Mouse (Mus musculus): ENCODE results near the gene Ajap1. TPM values are rescaled to one million over a fixed set of nuclear protein-coding genes. Genes with fewer than 3 reads are reported as not detected.

The Ajap1 gene
- polyA plus RNA-seq, 1 experiment from 2014 or later: 27.0 TPM

GRCm38 (mm10) chr4:153387478-153387877, 95.1 kb downstream of the Ajap1 start:
- Histone ChIP-seq H3K27me3 (no peaks in the 10 kb centered on the region), H3K9me3 (0 out of 2 replicates have a peak, but pooled peaks cover 3% of the 10 kb centered on the region), H3K4me1 (replicated peaks) (no peaks in the 10 kb centered on the region; the same call in 1 of the 2 replicates), H3K4me2 (no peak overlapping the region), H3K4me3 (no peak overlapping the region), H3K36me3 (peaks cover 26% of the 10 kb centered on the region), H3K27ac (replicated peaks) (no peak overlapping the region), H3K9ac (no peak overlapping the region)
- no peak for ATAC-seq (ENCODE audit: low read depth)
- 92% methylated on average over 12 of the region's 12 CpGs for WGBS

GRCm38 (mm10) chr4:153381433-153381832, 101.2 kb downstream of the Ajap1 start:
- Histone ChIP-seq H3K9ac (no peak overlapping the region), H3K27ac (replicated peaks) (no peak overlapping the region), H3K4me3 (no peak overlapping the region), H3K4me1 (replicated peaks) (peaks cover 5% of the 10 kb centered on the region; the same call in 1 of the 2 replicates), H3K36me3 (peaks cover 31% of the 10 kb centered on the region), H3K4me2 (no peak overlapping the region), H3K9me3 (0 out of 2 replicates have a peak, but pooled peaks cover 3% of the 10 kb centered on the region), H3K27me3 (no peaks in the 10 kb centered on the region)
- WGBS: 62% methylated on average over 7 of the region's 7 CpGs
- ATAC-seq (ENCODE audit: low read depth): no peak

- peaks cover 31% of the 10 kb centered on the region for H3K36me3 ChIP-seq
- 86% methylated on average over 10 of the region's 10 CpGs for WGBS
- H3K9me3 ChIP-seq: 0 out of 2 replicates have a peak, but pooled peaks cover 3% of the 10 kb centered on the region
- peaks cover 5% of the 10 kb centered on the region; the same call in 1 of the 2 replicates for H3K4me1 ChIP-seq (replicated peaks)
- no peak overlapping the region for H3K4me3 ChIP-seq
- no peaks in the 10 kb centered on the region for H3K27me3 ChIP-seq
- H3K4me2 ChIP-seq: no peak overlapping the region
- no peak overlapping the region for H3K9ac ChIP-seq
- no peak overlapping the region for H3K27ac ChIP-seq (replicated peaks)
- no peak for ATAC-seq (ENCODE audit: low read depth)
Observed at GRCm38 (mm10) chr4:153380885-153381284, 101.7 kb downstream of the Ajap1 start.

- H3K9ac ChIP-seq: no peak overlapping the region
- no peaks in the 10 kb centered on the region for H3K27me3 ChIP-seq
- no peak overlapping the region for H3K4me3 ChIP-seq
- peaks cover 17% of the 10 kb centered on the region for H3K36me3 ChIP-seq
- H3K9me3 ChIP-seq: 0 out of 2 replicates have a peak, but pooled peaks cover 2% of the 10 kb centered on the region
- H3K27ac ChIP-seq (replicated peaks): no peak overlapping the region
- ATAC-seq (ENCODE audit: low read depth): no peak
- H3K4me2 ChIP-seq: no peak overlapping the region
- 19% methylated on average over 6 of the region's 6 CpGs for WGBS
- peaks cover 5% of the 10 kb centered on the region; the same call in 1 of the 2 replicates for H3K4me1 ChIP-seq (replicated peaks)
Observed at GRCm38 (mm10) chr4:153377981-153378380, 104.6 kb downstream of the Ajap1 start.

GRCm38 (mm10) chr4:153374233-153374632, 108.4 kb downstream of the Ajap1 start:
- no peak for ATAC-seq (ENCODE audit: low read depth)
- Histone ChIP-seq H3K9me3 (no peaks in the 10 kb centered on the region), H3K27me3 (no peaks in the 10 kb centered on the region), H3K4me3 (no peak overlapping the region), H3K9ac (no peak overlapping the region), H3K36me3 (peaks cover 9% of the 10 kb centered on the region; the same call in 1 of the 2 replicates), H3K27ac (replicated peaks) (no peak overlapping the region), H3K4me2 (no peak overlapping the region), H3K4me1 (replicated peaks) (0 out of 2 replicates have a peak, but pooled peaks cover 5% of the 10 kb centered on the region)
- WGBS: 81% methylated on average over 6 of the region's 6 CpGs

GRCm38 (mm10) chr4:153373125-153373524, 109.5 kb downstream of the Ajap1 start:
- WGBS: 90% methylated on average over 14 of the region's 14 CpGs
- no peak overlapping the region for H3K9ac ChIP-seq

GRCm38 (mm10) chr4:153368620-153369159, 113.9 kb downstream of the Ajap1 start:
- peaks cover 9% of the 10 kb centered on the region; the same call in 1 of the 2 replicates for H3K36me3 ChIP-seq
- H3K27me3 ChIP-seq: no peaks in the 10 kb centered on the region
- no peak overlapping the region for H3K4me2 ChIP-seq
- H3K9ac ChIP-seq: no peak overlapping the region
- no peak overlapping the region for H3K4me3 ChIP-seq
- 65% methylated on average over 10 of the region's 10 CpGs for WGBS
- peaks cover 4% of the 10 kb centered on the region; the same call in 1 of the 2 replicates for H3K4me1 ChIP-seq (replicated peaks)
- peak overlapping the region; percentile 64 for H3K27ac ChIP-seq (replicated peaks)
- no peak for ATAC-seq (ENCODE audit: low read depth)
- no peaks in the 10 kb centered on the region for H3K9me3 ChIP-seq

More at GRCm38 (mm10) chr4:153373125-153373524, 109.5 kb downstream of the Ajap1 start:
- H3K27ac ChIP-seq (replicated peaks): no peak overlapping the region
- no peaks in the 10 kb centered on the region for H3K27me3 ChIP-seq
- no peaks in the 10 kb centered on the region for H3K9me3 ChIP-seq
- H3K4me3 ChIP-seq: no peak overlapping the region
- H3K4me1 ChIP-seq (replicated peaks): peaks cover 9% of the 10 kb centered on the region; the same call in 1 of the 2 replicates
- no peak overlapping the region for H3K4me2 ChIP-seq
- H3K36me3 ChIP-seq: peaks cover 9% of the 10 kb centered on the region; the same call in 1 of the 2 replicates
- ATAC-seq (ENCODE audit: low read depth): no peak

GRCm38 (mm10) chr4:153360868-153361545, 121.6 kb downstream of the Ajap1 start:
- peak overlapping the region; percentile 59 for H3K27ac ChIP-seq (replicated peaks)
- peaks cover 37% of the 10 kb centered on the region for H3K4me1 ChIP-seq (replicated peaks)
- H3K4me3 ChIP-seq: no peak overlapping the region
- H3K9me3 ChIP-seq: no peaks in the 10 kb centered on the region
- H3K36me3 ChIP-seq: no peaks in the 10 kb centered on the region
- no peak overlapping the region for H3K9ac ChIP-seq
- 28% methylated on average over 13 of the region's 13 CpGs for WGBS
- ATAC-seq (ENCODE audit: low read depth): no peak
- H3K4me2 ChIP-seq: no peak overlapping the region
- peaks cover 7% of the 10 kb centered on the region; the same call in 1 of the 2 replicates for H3K27me3 ChIP-seq

GRCm38 (mm10) chr4:153358243-153358550, 124.4 kb downstream of the Ajap1 start:
- Histone ChIP-seq H3K4me3 (no peak overlapping the region), H3K4me2 (no peak overlapping the region), H3K27ac (replicated peaks) (peak overlapping the region; percentile 64), H3K36me3 (no peaks in the 10 kb centered on the region), H3K27me3 (peaks cover 7% of the 10 kb centered on the region; the same call in 1 of the 2 replicates), H3K9me3 (no peaks in the 10 kb centered on the region), H3K9ac (no peak overlapping the region), H3K4me1 (replicated peaks) (peaks cover 37% of the 10 kb centered on the region)
- peak; percentile 72; the same call in 1 of the 2 replicates for ATAC-seq (ENCODE audit: low read depth)
- 41% methylated on average over 7 of the region's 7 CpGs for WGBS

GRCm38 (mm10) chr4:153357539-153358242, 124.9 kb downstream of the Ajap1 start:
- Histone ChIP-seq H3K9me3 (no peaks in the 10 kb centered on the region), H3K4me1 (replicated peaks) (peaks cover 37% of the 10 kb centered on the region), H3K4me2 (no peak overlapping the region), H3K4me3 (no peak overlapping the region), H3K9ac (no peak overlapping the region), H3K36me3 (no peaks in the 10 kb centered on the region), H3K27ac (replicated peaks) (peak overlapping the region; percentile 64), H3K27me3 (peaks cover 7% of the 10 kb centered on the region; the same call in 1 of the 2 replicates)
- peak; percentile 25; the same call in 1 of the 2 replicates for ATAC-seq (ENCODE audit: low read depth)
- 56% methylated on average over 9 of the region's 9 CpGs for WGBS

GRCm38 (mm10) chr4:153356236-153356635, 126.4 kb downstream of the Ajap1 start:
- H3K9ac ChIP-seq: no peak overlapping the region
- H3K27ac ChIP-seq (replicated peaks): no peak overlapping the region
- no peak overlapping the region for H3K4me2 ChIP-seq
- H3K4me3 ChIP-seq: no peak overlapping the region
- H3K27me3 ChIP-seq: peaks cover 7% of the 10 kb centered on the region; the same call in 1 of the 2 replicates
- WGBS: 78% methylated on average over 4 of the region's 4 CpGs
- no peaks in the 10 kb centered on the region for H3K9me3 ChIP-seq
- H3K36me3 ChIP-seq: no peaks in the 10 kb centered on the region
- peaks cover 30% of the 10 kb centered on the region for H3K4me1 ChIP-seq (replicated peaks)
- ATAC-seq (ENCODE audit: low read depth): no peak

GRCm38 (mm10) chr4:153344999-153345398, 137.6 kb downstream of the Ajap1 start:
- Histone ChIP-seq H3K4me3 (no peak overlapping the region), H3K27me3 (no peaks in the 10 kb centered on the region), H3K36me3 (no peaks in the 10 kb centered on the region), H3K4me1 (replicated peaks) (peaks cover 10% of the 10 kb centered on the region), H3K9me3 (no peaks in the 10 kb centered on the region), H3K27ac (replicated peaks) (no peak overlapping the region), H3K9ac (no peak overlapping the region), H3K4me2 (no peak overlapping the region)
- WGBS: 96% methylated on average over 3 of the region's 3 CpGs
- no peak for ATAC-seq (ENCODE audit: low read depth)

Data from neural tube, embryonic 13.5 days (tissue).